Mouse (Mus musculus) kidney, embryonic 16.5 days (tissue): ENCODE results near the gene Ccpg1. TPM values are rescaled to one million over a fixed set of nuclear protein-coding genes. Genes with fewer than 3 reads are reported as not detected.

Experiments used
- ATAC-seq: fragments of 200-750 bp; cut with Nextera tagmentation; 2 replicates; pipeline ENCODE4 v1.8.0; 2017; ENCODE audit warnings: moderate TSS enrichment; ENCODE audit not compliant: low FRiP score, low TSS enrichment
- H3K27ac ChIP-seq: fragments of 300-500 bp; sonication (generic); 2 replicates; pipeline ENCODE4 v1.5.1; 2014; ENCODE audit warnings: low read length
- H3K27me3 ChIP-seq: fragments of 300-500 bp; sonication (generic); 2 replicates; pipeline ENCODE4 v1.6.1; 2014; ENCODE audit warnings: low read length, control low read depth, mixed read lengths; ENCODE audit not compliant: insufficient read depth
- H3K36me3 ChIP-seq: fragments of 300-500 bp; sonication (generic); 2 replicates; pipeline ENCODE4 v1.6.1; 2014; ENCODE audit warnings: low read length, control low read depth, mixed read lengths; ENCODE audit not compliant: insufficient read depth
- H3K4me1 ChIP-seq: fragments of 300-500 bp; sonication (generic); 2 replicates; pipeline ENCODE4 v1.6.1; 2014; ENCODE audit warnings: low read length, control low read depth, mixed read lengths; ENCODE audit not compliant: insufficient read depth
- H3K4me2 ChIP-seq: fragments of 300-500 bp; sonication (generic); replicated peaks from 2 replicates; pipeline ENCODE4 v1.6.1; 2014; ENCODE audit warnings: low read depth, low read length
- H3K4me3 ChIP-seq: fragments of 300-500 bp; sonication (generic); 2 replicates; pipeline ENCODE4 v1.5.1; 2014; ENCODE audit warnings: mild to moderate bottlenecking, low read length
- H3K9ac ChIP-seq: fragments of 300-500 bp; sonication (generic); replicated peaks from 2 replicates; pipeline ENCODE4 v1.6.1; 2014; ENCODE audit warnings: low read length
- H3K9me3 ChIP-seq: fragments of 300-500 bp; sonication (generic); 2 replicates; pipeline ENCODE4 v1.6.1; 2016; ENCODE audit warnings: low read length, control low read depth
- WGBS: fragments of 180-500 bp; shearing (Covaris S2); extraction: QIAGEN DNeasy Blood & Tissue Kit; methylation state at CpG from one replicate; pipeline ENCODE4 v1.1.7; 2014; 5-methylcytosine and 5-hydroxymethylcytosine counted together
- polyA plus RNA-seq: library from polyadenylated mRNA; unstranded; fragments of >200 nt; fragmentation: Nextera tagmentation; extraction: Ambion mirVana; gene quantifications from 2 replicates; pipeline ENCODE4 v1.2.1, GENCODE M21; 2015

Ccpg1 gene
- polyA plus RNA-seq, 1 experiment from 2014 or later = 45.9 TPM

DNA sequence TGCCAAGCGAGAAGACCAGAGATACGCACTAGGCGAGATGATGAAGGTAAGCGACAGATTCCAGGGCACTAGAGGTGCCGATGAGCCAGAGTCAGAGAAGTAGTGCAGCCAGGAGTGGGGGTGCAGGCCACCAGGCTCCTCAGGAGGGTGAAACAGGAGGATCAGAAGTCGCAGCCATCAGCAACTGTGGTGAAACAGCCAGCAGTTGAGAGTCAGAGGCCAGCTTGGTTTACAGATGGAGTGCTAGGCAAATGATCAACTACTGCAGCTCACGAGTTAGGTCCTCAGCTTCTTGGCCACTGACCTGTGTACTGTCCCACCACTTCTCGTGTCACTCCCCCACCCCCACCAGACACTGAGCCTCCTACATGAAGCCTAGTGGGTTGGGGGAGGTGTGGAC is 23.9 kb upstream of the Ccpg1 start:
- peaks cover 6% of the 10 kb centered on the region for H3K4me1 ChIP-seq
- H3K27me3 ChIP-seq = no peaks in the 10 kb centered on the region
- 0 out of 2 replicates have a peak overlapping the region, but pooled peaks have one; percentile 26 for H3K9ac ChIP-seq
- H3K4me3 ChIP-seq = no peak overlapping the region
- H3K27ac ChIP-seq = no peak overlapping the region; the same call in 1 of the 2 replicates
- H3K36me3 ChIP-seq = no peaks in the 10 kb centered on the region
- WGBS = 69% methylated on average over 8 of the region's 8 CpGs
- H3K9me3 ChIP-seq = no peaks in the 10 kb centered on the region
- peak; percentile 24; the same call in 1 of the 2 replicates for ATAC-seq
- no peak overlapping the region for H3K4me2 ChIP-seq

DNA sequence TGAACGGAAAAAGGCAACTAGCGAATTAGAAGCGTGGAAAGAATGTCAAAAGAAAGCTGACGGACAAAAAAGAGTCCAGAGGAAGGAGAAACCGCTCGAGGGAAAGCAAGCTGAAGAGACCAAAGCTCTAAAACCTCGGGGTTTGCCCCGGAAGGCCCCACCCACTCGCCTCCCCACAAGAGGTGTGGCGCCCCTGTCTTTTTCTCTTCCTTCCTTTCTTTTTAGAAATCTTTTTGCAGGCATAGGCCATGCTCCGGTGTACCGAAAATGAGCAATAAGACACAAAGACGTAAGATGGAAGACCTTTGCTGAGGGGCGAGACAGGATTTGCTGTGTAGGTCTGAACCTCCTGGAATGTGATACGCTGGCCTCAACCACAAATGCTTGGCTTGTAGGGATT is 23.3 kb upstream of the Ccpg1 start:
- 74% methylated on average over 15 of the region's 15 CpGs for WGBS
- H3K4me1 ChIP-seq = peaks cover 6% of the 10 kb centered on the region
- no peaks in the 10 kb centered on the region for H3K27me3 ChIP-seq
- no peak overlapping the region; the same call in 1 of the 2 replicates for H3K27ac ChIP-seq
- no peaks in the 10 kb centered on the region for H3K36me3 ChIP-seq
- H3K9me3 ChIP-seq = no peaks in the 10 kb centered on the region
- no peak overlapping the region for H3K9ac ChIP-seq
- H3K4me2 ChIP-seq = no peak overlapping the region
- no peak overlapping the region for H3K4me3 ChIP-seq
- no peak for ATAC-seq

DNA sequence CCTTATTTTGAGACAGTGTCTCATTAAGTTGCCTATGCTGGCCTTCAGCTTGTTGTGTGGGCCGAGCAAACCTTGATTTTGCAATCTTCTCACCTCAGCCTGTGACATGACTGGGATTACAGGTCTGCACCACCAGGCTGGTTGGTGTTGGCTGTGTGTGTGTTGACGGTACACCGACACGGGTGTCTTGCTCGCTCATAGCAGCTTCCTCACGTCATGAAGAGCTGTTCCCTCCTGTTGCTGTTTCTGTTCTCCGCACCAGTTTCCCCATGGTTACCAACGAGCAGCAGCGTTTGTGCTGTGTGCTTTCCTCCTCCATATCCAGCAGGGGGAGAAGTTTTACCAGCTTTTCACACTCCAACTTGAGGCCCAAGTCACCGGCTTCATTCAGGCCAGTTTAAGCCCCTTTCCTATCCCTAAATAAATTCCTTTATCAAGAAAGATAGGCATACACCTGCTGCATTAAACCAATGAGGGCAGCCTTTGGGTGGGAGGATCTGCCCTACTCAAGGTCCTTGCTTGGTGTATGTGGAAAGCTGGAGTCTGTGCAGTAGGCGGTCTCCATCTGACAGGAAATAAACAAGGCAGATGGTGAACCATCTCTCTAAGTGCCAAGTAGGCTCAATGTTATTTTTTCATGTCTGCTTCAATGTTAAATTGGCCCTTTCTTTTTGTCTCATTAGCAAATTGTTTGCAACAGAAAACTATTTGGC is 16.7 kb upstream of the Ccpg1 start:
- Histone ChIP-seq H3K9ac (no peak overlapping the region), H3K9me3 (0 out of 2 replicates have a peak, but pooled peaks cover 3% of the 10 kb centered on the region), H3K4me2 (no peak overlapping the region), H3K4me3 (no peak overlapping the region), H3K27me3 (no peaks in the 10 kb centered on the region), H3K36me3 (0 out of 2 replicates have a peak, but pooled peaks cover 3% of the 10 kb centered on the region), H3K4me1 (no peaks in the 10 kb centered on the region), H3K27ac (no peak overlapping the region)
- WGBS = 36% methylated on average over 11 of the region's 11 CpGs
- ATAC-seq = peak; percentile 63; the same call in 1 of the 2 replicates

DNA sequence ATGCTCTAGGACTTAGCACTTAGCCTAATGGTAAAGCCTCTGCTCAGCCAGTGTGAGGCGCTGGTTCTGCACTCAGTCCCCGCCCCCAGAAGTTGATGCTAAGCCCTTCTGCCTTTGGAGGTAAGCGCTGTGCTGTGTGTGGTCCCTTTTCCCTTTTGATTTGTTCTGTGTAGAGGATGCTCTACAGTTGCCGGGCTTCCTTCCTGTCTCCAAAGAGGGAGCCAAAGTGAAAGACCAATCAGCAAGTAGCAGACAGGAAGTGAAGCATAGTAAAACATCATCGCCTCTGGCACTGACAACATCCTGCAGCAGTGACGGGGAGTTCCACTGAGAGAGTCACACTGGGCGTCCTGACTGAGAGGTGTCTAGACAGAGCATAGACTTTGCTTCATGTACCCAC is 15.4 kb upstream of the Ccpg1 start:
- ATAC-seq = no peak
- WGBS = 74% methylated on average over 7 of the region's 7 CpGs
- Histone ChIP-seq H3K4me3 (no peak overlapping the region), H3K27me3 (no peaks in the 10 kb centered on the region), H3K27ac (no peak overlapping the region), H3K36me3 (0 out of 2 replicates have a peak, but pooled peaks cover 3% of the 10 kb centered on the region), H3K9ac (no peak overlapping the region), H3K4me2 (no peak overlapping the region), H3K9me3 (0 out of 2 replicates have a peak, but pooled peaks cover 3% of the 10 kb centered on the region), H3K4me1 (no peaks in the 10 kb centered on the region)

DNA sequence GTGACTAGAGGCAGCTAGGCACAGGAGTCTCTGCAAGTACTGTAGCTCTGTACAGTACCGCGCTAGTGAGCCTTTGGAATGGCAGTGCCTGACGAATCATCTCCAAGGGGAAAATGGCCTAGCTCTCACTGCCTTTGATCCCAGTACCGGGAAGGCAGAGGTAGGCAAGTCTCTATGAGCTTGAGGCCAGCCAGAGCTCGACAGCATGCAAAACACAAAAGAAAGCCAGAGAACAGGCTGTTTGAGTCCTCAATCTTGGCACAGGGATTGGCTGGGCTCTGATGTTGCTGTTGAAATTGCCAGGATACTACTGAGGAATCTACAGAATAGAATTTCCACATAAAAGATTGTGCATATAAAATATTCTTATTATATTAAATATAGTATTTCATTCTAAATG is 12.8 kb upstream of the Ccpg1 start:
- 0 out of 2 replicates have a peak, but pooled peaks cover 3% of the 10 kb centered on the region for H3K9me3 ChIP-seq
- no peak overlapping the region for H3K27ac ChIP-seq
- no peaks in the 10 kb centered on the region for H3K27me3 ChIP-seq
- 0 out of 2 replicates have a peak, but pooled peaks cover 3% of the 10 kb centered on the region for H3K36me3 ChIP-seq
- WGBS = 83% methylated on average over 5 of the region's 5 CpGs
- no peak overlapping the region for H3K9ac ChIP-seq
- no peaks in the 10 kb centered on the region for H3K4me1 ChIP-seq
- no peak for ATAC-seq
- H3K4me3 ChIP-seq = no peak overlapping the region
- H3K4me2 ChIP-seq = no peak overlapping the region

DNA sequence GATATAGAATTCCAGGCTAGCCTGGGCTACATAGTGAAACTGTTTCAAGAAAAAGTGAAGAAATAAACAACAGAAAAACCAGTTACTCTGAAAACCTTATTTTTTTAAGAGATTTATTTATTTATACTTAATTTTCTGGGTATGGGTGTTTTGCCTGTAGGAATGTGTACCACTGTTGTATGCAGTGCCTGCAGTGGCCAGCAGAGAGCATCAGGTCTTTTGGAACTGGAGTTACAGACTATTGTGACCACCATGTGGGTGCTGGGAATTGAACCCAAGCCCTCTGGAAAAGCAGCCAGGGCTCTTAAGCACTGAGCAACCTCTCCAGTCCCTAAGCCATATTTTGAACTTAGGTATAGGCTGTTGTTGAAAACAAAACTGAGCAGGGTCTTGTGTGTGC is 12.2 kb upstream of the Ccpg1 start:
- Histone ChIP-seq H3K9me3 (0 out of 2 replicates have a peak, but pooled peaks cover 3% of the 10 kb centered on the region), H3K4me2 (no peak overlapping the region), H3K27ac (no peak overlapping the region), H3K4me3 (no peak overlapping the region), H3K36me3 (0 out of 2 replicates have a peak, but pooled peaks cover 3% of the 10 kb centered on the region), H3K4me1 (no peaks in the 10 kb centered on the region), H3K27me3 (no peaks in the 10 kb centered on the region), H3K9ac (no peak overlapping the region)
- no peak for ATAC-seq

DNA sequence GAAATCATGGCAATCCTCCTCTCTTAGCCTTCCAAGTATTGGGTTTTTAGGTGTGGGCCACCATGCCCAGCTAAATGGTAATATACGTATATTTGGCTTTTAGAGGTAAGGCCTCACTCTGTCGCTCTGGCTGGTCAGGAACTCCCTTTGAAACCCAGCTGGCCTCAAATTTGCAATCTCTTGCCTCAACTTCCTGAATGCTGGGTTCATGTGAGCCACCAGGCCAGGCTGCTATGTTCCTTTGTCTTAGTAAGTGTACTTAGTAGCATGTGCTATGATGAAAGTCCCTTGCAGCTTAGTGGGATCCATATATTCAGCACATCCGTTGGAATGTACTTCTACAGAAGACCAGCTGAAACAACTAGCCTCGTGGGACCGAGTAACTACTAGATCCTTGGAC is 10.5 kb upstream of the Ccpg1 start:
- ATAC-seq = no peak
- Histone ChIP-seq H3K4me3 (no peak overlapping the region), H3K27me3 (no peaks in the 10 kb centered on the region), H3K36me3 (0 out of 2 replicates have a peak, but pooled peaks cover 3% of the 10 kb centered on the region), H3K4me2 (no peak overlapping the region), H3K9me3 (0 out of 2 replicates have a peak, but pooled peaks cover 3% of the 10 kb centered on the region), H3K27ac (no peak overlapping the region), H3K4me1 (no peaks in the 10 kb centered on the region), H3K9ac (no peak overlapping the region)
- WGBS = 92% methylated on average over 5 of the region's 5 CpGs

DNA sequence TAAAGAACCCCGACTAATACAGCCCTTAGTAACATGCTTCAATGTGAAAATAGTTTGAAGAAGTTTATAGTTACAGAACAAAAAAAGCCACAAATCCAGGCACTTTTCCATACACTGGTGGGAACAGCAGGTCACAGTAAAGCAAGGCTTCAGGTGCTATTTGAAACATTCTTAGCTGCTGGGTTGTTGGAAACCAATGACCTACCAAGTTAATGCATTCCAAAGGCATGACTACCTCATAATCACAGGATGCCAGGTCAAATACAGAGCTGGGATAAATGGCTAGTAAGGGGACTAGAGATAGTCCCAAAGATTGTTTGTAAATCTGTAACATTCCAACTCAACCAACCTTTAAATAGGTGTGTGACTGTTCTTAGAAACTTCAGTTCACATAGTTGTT is 10.0 kb upstream of the Ccpg1 start:
- Histone ChIP-seq H3K9ac (no peak overlapping the region), H3K36me3 (0 out of 2 replicates have a peak, but pooled peaks cover 3% of the 10 kb centered on the region)
- ATAC-seq = no peak

DNA sequence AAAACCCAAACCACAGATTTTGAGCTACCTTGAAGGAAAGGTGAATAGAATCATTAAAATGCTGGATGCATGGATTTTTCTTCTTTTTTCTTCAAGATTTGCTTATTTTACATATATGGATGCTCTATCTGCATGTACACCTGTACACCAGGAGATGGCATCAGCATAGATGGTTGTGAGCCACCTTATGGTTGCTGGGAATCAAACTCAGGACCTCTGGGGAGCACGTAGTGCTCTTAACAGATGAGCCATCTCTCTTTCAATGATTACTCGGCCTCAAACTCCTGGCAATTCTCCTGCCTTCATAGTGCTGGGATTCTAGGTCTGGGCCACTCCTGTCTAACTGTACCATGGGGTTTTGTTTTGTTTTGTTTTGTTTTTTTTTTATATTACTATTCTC is 2.2 kb upstream of the Ccpg1 start:
- no peak overlapping the region for H3K9ac ChIP-seq
- H3K4me1 ChIP-seq = peaks cover 14% of the 10 kb centered on the region
- no peaks in the 10 kb centered on the region for H3K36me3 ChIP-seq
- WGBS = 69% methylated on average over 2 of the region's 2 CpGs
- no peaks in the 10 kb centered on the region for H3K9me3 ChIP-seq
- no peak overlapping the region for H3K4me3 ChIP-seq
- H3K27me3 ChIP-seq = no peaks in the 10 kb centered on the region
- H3K27ac ChIP-seq = no peak overlapping the region
- ATAC-seq = no peak
- no peak overlapping the region for H3K4me2 ChIP-seq

More for the DNA sequence above, 10.0 kb upstream of the Ccpg1 start:
- Histone ChIP-seq H3K27ac (no peak overlapping the region), H3K4me2 (no peak overlapping the region), H3K9me3 (0 out of 2 replicates have a peak, but pooled peaks cover 3% of the 10 kb centered on the region), H3K4me1 (no peaks in the 10 kb centered on the region), H3K27me3 (no peaks in the 10 kb centered on the region), H3K4me3 (no peak overlapping the region)
- WGBS = 91% methylated on average over 1 of the region's 1 CpGs

DNA sequence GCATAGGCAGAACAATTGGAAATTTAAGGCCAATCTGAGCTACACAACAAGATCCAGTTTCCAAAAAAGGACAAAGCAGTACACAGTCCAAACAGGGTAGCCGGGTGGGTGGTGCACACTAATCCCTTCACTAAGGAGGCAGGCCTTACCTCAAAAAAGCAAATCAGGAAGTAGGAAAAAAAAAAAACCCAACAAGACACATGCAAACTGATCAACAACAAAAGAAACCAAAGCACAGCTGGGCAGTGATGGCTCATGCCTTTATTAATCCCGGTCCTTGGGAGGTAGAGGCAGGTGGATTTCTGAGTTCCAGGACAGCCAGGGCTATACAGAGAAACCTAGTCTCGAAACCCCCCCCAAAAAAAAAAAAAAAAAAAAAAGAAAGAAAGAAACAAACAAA is 2.5 kb downstream of the Ccpg1 start:
- 75% methylated on average over 3 of the region's 3 CpGs for WGBS
- ATAC-seq = no peak
- Histone ChIP-seq H3K27ac (no peak overlapping the region), H3K27me3 (no peaks in the 10 kb centered on the region), H3K36me3 (no peaks in the 10 kb centered on the region), H3K9me3 (no peaks in the 10 kb centered on the region), H3K4me3 (no peak overlapping the region), H3K4me2 (no peak overlapping the region), H3K4me1 (peaks cover 14% of the 10 kb centered on the region), H3K9ac (no peak overlapping the region)
